Mouse (Mus musculus) spleen, adult 2 months (tissue): Measurements from ENCODE around the gene Pole.

Experiments used
- CTCF ChIP-seq: fragments of 200-500 bp; IDR thresholded peaks from 2 replicates; pipeline ENCODE4 v1.5.1; 2011; ENCODE audit warnings: mild to moderate bottlenecking, inconsistent platforms; ENCODE audit not compliant: insufficient read depth, insufficient read length, insufficient replicate concordance; ENCODE audit errors: extremely low read depth
- POLR2A ChIP-seq: fragments of 200-500 bp; IDR thresholded peaks from 2 replicates; pipeline ENCODE4 v1.6.1; 2011; ENCODE audit warnings: low read depth, low read length, inconsistent platforms

DNA sequence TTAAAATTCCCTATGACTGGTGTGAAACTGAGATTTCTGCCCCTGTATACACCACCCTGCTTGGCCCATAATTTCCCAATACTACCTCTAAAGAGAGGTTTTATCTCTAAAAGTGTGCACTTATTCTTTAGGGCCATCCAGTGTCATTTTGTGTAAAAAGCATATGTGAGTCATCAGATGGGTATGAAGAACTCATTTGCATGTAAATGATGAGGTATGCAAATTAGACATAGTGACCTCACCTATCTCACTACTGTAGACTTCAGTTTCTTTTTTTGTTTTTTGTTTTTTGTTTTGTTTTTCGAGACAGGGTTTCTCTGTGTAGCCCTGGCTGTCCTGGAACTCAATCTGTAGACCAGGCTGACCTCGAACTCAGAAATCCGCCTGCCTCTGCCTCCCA is 27.0 kb downstream of the Pole start:
- TF ChIP-seq CTCF (no peak), POLR2A (no peak)
